Mouse (Mus musculus) hindbrain, embryonic 14.5 days (tissue): ENCODE data around the gene Slc25a21. TPM values are rescaled to one million over a fixed set of nuclear protein-coding genes. Genes with fewer than 3 reads are reported as not detected.

Experiments
- ATAC-seq: fragments of 200-750 bp; cut with Nextera tagmentation; 2 replicates; pipeline ENCODE4 v1.8.0; 2017; ENCODE audit warnings: moderate number of reproducible peaks, mild to moderate bottlenecking, moderate TSS enrichment, moderate library complexity; ENCODE audit not compliant: low FRiP score
- DNase-seq: peaks from one replicate; pipeline ENCODE4 v3.0.0-alpha.2; 2015; ENCODE audit warnings: low spot score
- H3K27ac ChIP-seq: fragments of 300-500 bp; sonication (generic); 2 replicates; pipeline ENCODE4 v1.5.1; 2014; ENCODE audit warnings: mild to moderate bottlenecking, moderate library complexity
- H3K27me3 ChIP-seq: fragments of 300-500 bp; sonication (generic); 2 replicates; pipeline ENCODE4 v1.6.1; 2014; ENCODE audit warnings: mild to moderate bottlenecking, low read length, mixed read lengths; ENCODE audit not compliant: control insufficient read depth, insufficient read depth
- H3K36me3 ChIP-seq: fragments of 300-500 bp; sonication (generic); replicated peaks from 2 replicates; pipeline ENCODE4 v1.6.1; 2014; ENCODE audit not compliant: control insufficient read depth, insufficient read depth
- H3K4me1 ChIP-seq: fragments of 300-500 bp; sonication (generic); replicated peaks from 2 replicates; pipeline ENCODE4 v1.6.1; 2014; ENCODE audit warnings: antibody characterized with exemption, low read length, mixed read lengths; ENCODE audit not compliant: control insufficient read depth, insufficient read depth
- H3K4me2 ChIP-seq: fragments of 300-500 bp; sonication (generic); replicated peaks from 2 replicates; pipeline ENCODE4 v1.6.1; 2014; ENCODE audit warnings: mild to moderate bottlenecking, moderate library complexity
- H3K4me3 ChIP-seq: fragments of 300-500 bp; sonication (generic); replicated peaks from 2 replicates; pipeline ENCODE4 v1.5.1; 2014; ENCODE audit warnings: mild to moderate bottlenecking, low read length
- H3K9ac ChIP-seq: fragments of 300-500 bp; sonication (generic); 2 replicates; pipeline ENCODE4 v1.6.1; 2014
- H3K9me3 ChIP-seq: fragments of 300-500 bp; sonication (generic); 2 replicates; pipeline ENCODE4 v1.6.1; 2016; ENCODE audit warnings: low read length; ENCODE audit not compliant: control insufficient read depth
- WGBS: fragments of 180-500 bp; shearing (Covaris S2); extraction: QIAGEN DNeasy Blood & Tissue Kit; methylation state at CpG from one replicate; pipeline ENCODE4 v1.1.7; 2014; 5-methylcytosine and 5-hydroxymethylcytosine counted together
- polyA plus RNA-seq: library from polyadenylated mRNA; unstranded; fragments of >200 nt; fragmentation: Nextera tagmentation; extraction: Ambion mirVana; gene quantifications from 2 replicates; pipeline ENCODE4 v1.2.1, GENCODE M21; 2014

The Slc25a21 gene
- polyA plus RNA-seq, 1 experiment from 2014 or later, result 0.36 TPM

GRCm38 (mm10) chr12:56688920-56689319 lies 508.4 kb downstream of the Slc25a21 start:
- ATAC-seq (no peak), DNase-seq (no peak)
- no peaks in the 10 kb centered on the region for H3K36me3 ChIP-seq
- H3K4me1 ChIP-seq, result no peaks in the 10 kb centered on the region
- WGBS, result under 1% methylated on average over 8 of the region's 8 CpGs
- no peak overlapping the region for H3K27ac ChIP-seq
- H3K9ac ChIP-seq, result no peak overlapping the region
- no peaks in the 10 kb centered on the region; the same call in 1 of the 2 replicates for H3K9me3 ChIP-seq
- no peak overlapping the region for H3K4me2 ChIP-seq
- no peak overlapping the region for H3K4me3 ChIP-seq
- H3K27me3 ChIP-seq, result peaks cover 100% of the 10 kb centered on the region

GRCm38 (mm10) chr12:56688482-56688840 lies 508.8 kb downstream of the Slc25a21 start:
- 4% methylated on average over 10 of the region's 10 CpGs for WGBS
- no peaks in the 10 kb centered on the region for H3K4me1 ChIP-seq
- peaks cover 100% of the 10 kb centered on the region for H3K27me3 ChIP-seq
- no peak overlapping the region for H3K4me3 ChIP-seq
- no peak overlapping the region for H3K9ac ChIP-seq
- ATAC-seq (no peak), DNase-seq (no peak)
- no peaks in the 10 kb centered on the region for H3K36me3 ChIP-seq
- no peak overlapping the region for H3K4me2 ChIP-seq
- H3K9me3 ChIP-seq, result no peaks in the 10 kb centered on the region; the same call in 1 of the 2 replicates
- H3K27ac ChIP-seq, result no peak overlapping the region

GRCm38 (mm10) chr12:56687640-56688481 lies 509.4 kb downstream of the Slc25a21 start:
- Histone ChIP-seq H3K9me3 (no peaks in the 10 kb centered on the region; the same call in 1 of the 2 replicates), H3K36me3 (no peaks in the 10 kb centered on the region), H3K4me2 (no peak overlapping the region), H3K4me1 (no peaks in the 10 kb centered on the region), H3K27me3 (peaks cover 100% of the 10 kb centered on the region), H3K4me3 (no peak overlapping the region), H3K9ac (no peak overlapping the region), H3K27ac (no peak overlapping the region)
- WGBS, result 3% methylated on average over 15 of the region's 15 CpGs
- no peak for ATAC-seq
- DNase-seq, result no peak

- no peaks in the 10 kb centered on the region for H3K9me3 ChIP-seq
- peak; percentile 52 for DNase-seq
- peaks cover 90% of the 10 kb centered on the region for H3K27me3 ChIP-seq
- H3K36me3 ChIP-seq, result no peaks in the 10 kb centered on the region
- H3K4me1 ChIP-seq, result peaks cover 7% of the 10 kb centered on the region; the same call in 1 of the 2 replicates
- H3K4me3 ChIP-seq, result peak overlapping the region; percentile 22
- no peak overlapping the region for H3K9ac ChIP-seq
- peak overlapping the region; percentile 53 for H3K4me2 ChIP-seq
- peak; percentile 66 for ATAC-seq
- WGBS, result 1% methylated on average over 38 of the region's 38 CpGs
- no peak overlapping the region for H3K27ac ChIP-seq
Observed at GRCm38 (mm10) chr12:56681096-56681811, 516.0 kb downstream of the Slc25a21 start.

- Histone ChIP-seq H3K9ac (no peak overlapping the region), H3K9me3 (no peaks in the 10 kb centered on the region), H3K27ac (no peak overlapping the region), H3K4me2 (no peak overlapping the region), H3K4me1 (peaks cover 7% of the 10 kb centered on the region; the same call in 1 of the 2 replicates), H3K36me3 (no peaks in the 10 kb centered on the region), H3K4me3 (no peak overlapping the region), H3K27me3 (peaks cover 59% of the 10 kb centered on the region)
- WGBS, result 75% methylated on average over 7 of the region's 7 CpGs
- DNase-seq, result no peak
- no peak for ATAC-seq
Observed at GRCm38 (mm10) chr12:56677620-56678019, 519.7 kb downstream of the Slc25a21 start.

GRCm38 (mm10) chr12:56674726-56675125 lies 522.5 kb downstream of the Slc25a21 start:
- Histone ChIP-seq H3K9me3 (no peaks in the 10 kb centered on the region), H3K4me1 (no peaks in the 10 kb centered on the region), H3K27me3 (peaks cover 34% of the 10 kb centered on the region), H3K4me3 (no peak overlapping the region), H3K9ac (no peak overlapping the region), H3K36me3 (no peaks in the 10 kb centered on the region), H3K27ac (no peak overlapping the region), H3K4me2 (no peak overlapping the region)
- DNase-seq (no peak), ATAC-seq (no peak)
- 35% methylated on average over 3 of the region's 3 CpGs for WGBS

- H3K4me2 ChIP-seq, result no peak overlapping the region
- no peaks in the 10 kb centered on the region for H3K4me1 ChIP-seq
- no peaks in the 10 kb centered on the region for H3K36me3 ChIP-seq
- ATAC-seq (no peak), DNase-seq (no peak)
- H3K4me3 ChIP-seq, result no peak overlapping the region
- no peaks in the 10 kb centered on the region for H3K9me3 ChIP-seq
- 0 out of 2 replicates have a peak, but pooled peaks cover 5% of the 10 kb centered on the region for H3K27me3 ChIP-seq
- 94% methylated on average over 9 of the region's 9 CpGs for WGBS
- no peak overlapping the region for H3K27ac ChIP-seq
- no peak overlapping the region for H3K9ac ChIP-seq
Observed at GRCm38 (mm10) chr12:56670795-56671194, 526.5 kb downstream of the Slc25a21 start.

GRCm38 (mm10) chr12:56669451-56670122 lies 527.7 kb downstream of the Slc25a21 start:
- Histone ChIP-seq H3K9ac (no peak overlapping the region), H3K4me1 (no peaks in the 10 kb centered on the region), H3K36me3 (no peaks in the 10 kb centered on the region), H3K9me3 (no peaks in the 10 kb centered on the region), H3K4me3 (no peak overlapping the region), H3K27me3 (0 out of 2 replicates have a peak, but pooled peaks cover 4% of the 10 kb centered on the region), H3K4me2 (no peak overlapping the region), H3K27ac (no peak overlapping the region)
- no peak for DNase-seq
- 81% methylated on average over 9 of the region's 9 CpGs for WGBS
- ATAC-seq, result no peak
